Mouse (Mus musculus) liver, postnatal 0 days (tissue): Measurements from ENCODE around the gene Fzd7. TPM values are rescaled to one million over a fixed set of nuclear protein-coding genes. Genes with fewer than 3 reads are reported as not detected.

Source experiments
- ATAC-seq: fragments of 200-750 bp; cut with Nextera tagmentation; 2 replicates; pipeline ENCODE4 v1.8.0; 2017; ENCODE audit warnings: mild to moderate bottlenecking, moderate library complexity
- DNase-seq: peaks from one replicate; pipeline ENCODE4 v3.0.0-alpha.2; 2016
- H3K27ac ChIP-seq: fragments of 300-500 bp; sonication (generic); 2 replicates; pipeline ENCODE4 v1.5.1; 2014; ENCODE audit warnings: antibody characterized with exemption, moderate library complexity, mild to moderate bottlenecking, low read depth
- H3K27me3 ChIP-seq: fragments of 300-500 bp; sonication (generic); 2 replicates; pipeline ENCODE4 v1.6.1; 2014; ENCODE audit warnings: low read length, control low read depth, mixed read lengths; ENCODE audit not compliant: insufficient read depth
- H3K36me3 ChIP-seq: fragments of 300-500 bp; sonication (generic); replicated peaks from 2 replicates; pipeline ENCODE4 v1.6.1; 2014; ENCODE audit warnings: mild to moderate bottlenecking, control low read depth, low read length, moderate library complexity, mixed read lengths; ENCODE audit not compliant: insufficient read depth
- H3K4me1 ChIP-seq: fragments of 300-500 bp; sonication (generic); 2 replicates; pipeline ENCODE4 v1.6.1; 2014; ENCODE audit warnings: antibody characterized with exemption, mild to moderate bottlenecking, control low read depth; ENCODE audit not compliant: insufficient read depth
- H3K4me2 ChIP-seq: fragments of 300-500 bp; sonication (generic); 2 replicates; pipeline ENCODE4 v1.6.1; 2014; ENCODE audit warnings: low read depth, mild to moderate bottlenecking, low read length, moderate library complexity, mixed read lengths
- H3K4me3 ChIP-seq: fragments of 300-500 bp; sonication (generic); 2 replicates; pipeline ENCODE4 v1.5.1; 2014; ENCODE audit warnings: low read depth, low read length
- H3K9ac ChIP-seq: fragments of 300-500 bp; sonication (generic); replicated peaks from 2 replicates; pipeline ENCODE4 v1.6.1; 2014; ENCODE audit warnings: mild to moderate bottlenecking, moderate library complexity
- H3K9me3 ChIP-seq: fragments of 300-500 bp; sonication (generic); 2 replicates; pipeline ENCODE4 v1.6.1; 2016; ENCODE audit warnings: mild to moderate bottlenecking, control low read depth, low read length, mixed read lengths
- CTCF ChIP-seq: sonication (generic); IDR thresholded peaks from 2 replicates; pipeline ENCODE4 v1.5.1; 2016; ENCODE audit warnings: antibody characterized with exemption, low read depth
- EP300 ChIP-seq: IDR thresholded peaks from 2 replicates; pipeline ENCODE4 v1.6.1; 2016; ENCODE audit warnings: antibody characterized with exemption, low read depth, mild to moderate bottlenecking
- WGBS: fragments of 180-500 bp; shearing (Covaris S2); extraction: QIAGEN DNeasy Blood & Tissue Kit; methylation state at CpG from one replicate; pipeline ENCODE4 v1.1.7; 2014; ENCODE audit not compliant: insufficient replicate concordance; 5-methylcytosine and 5-hydroxymethylcytosine counted together
- polyA plus RNA-seq: library from polyadenylated mRNA; unstranded; fragments of >200 nt; fragmentation: Nextera tagmentation; extraction: Ambion mirVana; gene quantifications from 2 replicates; pipeline ENCODE4 v1.2.1, GENCODE M21; 2015

Fzd7 gene
- polyA plus RNA-seq, 1 experiment from 2014 or later, result 0.76 TPM

GRCm38 (mm10) chr1:59488991-59489390 is 6.8 kb downstream of the Fzd7 start:
- DNase-seq, result no peak
- ATAC-seq, result no peak
- no peak for TF ChIP-seq EP300
- TF ChIP-seq CTCF, result no peak
- Histone ChIP-seq H3K4me1 (peaks cover 30% of the 10 kb centered on the region), H3K27me3 (no peaks in the 10 kb centered on the region; the same call in 1 of the 2 replicates), H3K4me3 (no peak overlapping the region), H3K9me3 (no peaks in the 10 kb centered on the region), H3K9ac (no peak overlapping the region), H3K36me3 (no peaks in the 10 kb centered on the region), H3K4me2 (no peak overlapping the region), H3K27ac (no peak overlapping the region)
- WGBS, result 61% methylated on average over 4 of the region's 4 CpGs

- no peak overlapping the region for H3K4me2 ChIP-seq
Measured at GRCm38 (mm10) chr1:59491517-59491916, 9.3 kb downstream of the Fzd7 start.

GRCm38 (mm10) chr1:59492432-59492831 is 10.2 kb downstream of the Fzd7 start:
- no peak overlapping the region for H3K4me3 ChIP-seq
- H3K27ac ChIP-seq, result no peak overlapping the region
- no peak overlapping the region for H3K9ac ChIP-seq
- H3K27me3 ChIP-seq, result no peaks in the 10 kb centered on the region
- 0 out of 2 replicates have a peak, but pooled peaks have one; percentile 48 for ATAC-seq
- TF ChIP-seq EP300 (peak; percentile 43; the same call in 1 of the 2 replicates), CTCF (no peak)
- peaks cover 14% of the 10 kb centered on the region for H3K4me1 ChIP-seq
- no peaks in the 10 kb centered on the region for H3K9me3 ChIP-seq
- no peak overlapping the region for H3K4me2 ChIP-seq
- WGBS, result 45% methylated on average over 4 of the region's 4 CpGs
- H3K36me3 ChIP-seq, result no peaks in the 10 kb centered on the region
- DNase-seq, result no peak

More at GRCm38 (mm10) chr1:59491517-59491916, 9.3 kb downstream of the Fzd7 start:
- TF ChIP-seq EP300 (no peak), CTCF (0 out of 2 replicates have a peak, but pooled peaks have one; percentile 10)
- Histone ChIP-seq H3K9me3 (no peaks in the 10 kb centered on the region), H3K27me3 (no peaks in the 10 kb centered on the region), H3K4me3 (no peak overlapping the region), H3K9ac (no peak overlapping the region), H3K4me1 (peaks cover 20% of the 10 kb centered on the region), H3K36me3 (no peaks in the 10 kb centered on the region), H3K27ac (no peak overlapping the region)
- 60% methylated on average over 9 of the region's 9 CpGs for WGBS
- ATAC-seq (no peak), DNase-seq (no peak)

GRCm38 (mm10) chr1:59495970-59496369 is 13.7 kb downstream of the Fzd7 start:
- no peaks in the 10 kb centered on the region for H3K9me3 ChIP-seq
- 76% methylated on average over 5 of the region's 5 CpGs for whole genome bisulfite sequencing
- no peaks in the 10 kb centered on the region for H3K36me3 ChIP-seq
- no peak overlapping the region for H3K9ac ChIP-seq
- H3K4me1 ChIP-seq, result peaks cover 10% of the 10 kb centered on the region; the same call in 1 of the 2 replicates
- H3K4me3 ChIP-seq, result no peak overlapping the region
- no peaks in the 10 kb centered on the region for H3K27me3 ChIP-seq
- no peak for DNase-seq
- TF ChIP-seq CTCF (no peak), EP300 (no peak)
- H3K4me2 ChIP-seq, result no peak overlapping the region
- no peak overlapping the region for H3K27ac ChIP-seq
- ATAC-seq, result no peak

- H3K4me3 ChIP-seq, result no peak overlapping the region
- no peaks in the 10 kb centered on the region for H3K36me3 ChIP-seq
- DNase-seq, result no peak
- 0 out of 2 replicates have a peak, but pooled peaks cover 4% of the 10 kb centered on the region for H3K4me1 ChIP-seq
- TF ChIP-seq CTCF (no peak), EP300 (peak; percentile 90)
- H3K4me2 ChIP-seq, result no peak overlapping the region
- no peaks in the 10 kb centered on the region for H3K27me3 ChIP-seq
- no peak for ATAC-seq
- H3K9me3 ChIP-seq, result no peaks in the 10 kb centered on the region
- WGBS, result 46% methylated on average over 6 of the region's 6 CpGs
- H3K9ac ChIP-seq, result no peak overlapping the region
- peak overlapping the region; percentile 71 for H3K27ac ChIP-seq
Measured at GRCm38 (mm10) chr1:59497741-59498613, 15.8 kb downstream of the Fzd7 start.

GRCm38 (mm10) chr1:59499327-59499726 is 17.1 kb downstream of the Fzd7 start:
- no peak overlapping the region for H3K27ac ChIP-seq
- peaks cover 4% of the 10 kb centered on the region; the same call in 1 of the 2 replicates for H3K4me1 ChIP-seq
- no peaks in the 10 kb centered on the region for H3K27me3 ChIP-seq
- ATAC-seq, result no peak
- no peak overlapping the region for H3K9ac ChIP-seq
- TF ChIP-seq CTCF, result no peak
- WGBS, result 60% methylated on average over 3 of the region's 3 CpGs
- DNase-seq, result no peak
- H3K36me3 ChIP-seq, result no peaks in the 10 kb centered on the region
- H3K9me3 ChIP-seq, result no peaks in the 10 kb centered on the region
- no peak overlapping the region for H3K4me2 ChIP-seq
- H3K4me3 ChIP-seq, result no peak overlapping the region
